ENCODE assay signal across 27 mouse cellular contexts in genomic region chr10:122718951-122719350, GRCm38 (mm10). TPM values are rescaled to one million over a fixed set of nuclear protein-coding genes. Genes with fewer than 3 reads are reported as not detected.
A peak's percentile ranks its signal among the peaks of the same experiment; 100 is the strongest.
DNase-seq lines count a peak whose midpoint lies in the region; ATAC-seq and TF ChIP-seq lines count a peak whose summit lies in the region.
"Had no signal": no experiment of that assay in that cellular context is flagged by ENCODE, and none has a peak within 500 bp of the region (broad histone marks: within the 10 kb centered on the region; RNA-seq: fewer than 3 reads in every experiment).

No protein-coding gene starts in this region.

- H3K4me3 ChIP-seq in embryonic facial prominence, embryonic 13.5 days = no peak overlapping the region
- no peak overlapping the region for H3K4me3 ChIP-seq in embryonic facial prominence, embryonic 10.5 days
- no peak overlapping the region for H3K4me3 ChIP-seq in kidney, embryonic 15.5 days (replicated peaks)
- no peak overlapping the region for H3K4me3 ChIP-seq in kidney, adult 2 months (ENCODE audit: insufficient read depth, low read depth, low read length)
- H3K4me3 ChIP-seq in left cerebral cortex, adult 2 months = no peak overlapping the region
- no peak overlapping the region for H3K4me3 ChIP-seq in cortical plate, adult 2 months (ENCODE audit: insufficient read depth, low read length)
- H3K4me3 ChIP-seq: embryonic facial prominence, embryonic 12.5 days; erythroblast, embryonic 14.5 days; forebrain, embryonic 13.5 days; heart, embryonic 12.5 days; heart, embryonic 15.5 days; hindbrain, embryonic 10.5 days; hindbrain, embryonic 13.5 days had no signal

- no peak for TF ChIP-seq CTCF in kidney, adult 2 months (conservative IDR thresholded peaks at IDR 0.05; ENCODE audit: insufficient read depth, insufficient read length, low read depth, low read length)
- TF ChIP-seq CTCF in left cerebral cortex, adult 2 months (IDR thresholded peaks at IDR 0.05) = no peak
- TF ChIP-seq CTCF in cortical plate, adult 2 months (IDR thresholded peaks at IDR 0.05; ENCODE audit: extremely low read depth, insufficient read depth, low read length) = no peak

- H3K9ac ChIP-seq in embryonic facial prominence, embryonic 13.5 days = no peak overlapping the region
- no peak overlapping the region for H3K9ac ChIP-seq in kidney, embryonic 15.5 days
- H3K9ac ChIP-seq: embryonic facial prominence, embryonic 12.5 days; forebrain, embryonic 13.5 days; forebrain, postnatal 0 days; heart, embryonic 12.5 days; heart, embryonic 15.5 days; hindbrain, embryonic 13.5 days had no signal

- no peak overlapping the region for H3K4me2 ChIP-seq in embryonic facial prominence, embryonic 13.5 days
- no peak overlapping the region for H3K4me2 ChIP-seq in kidney, embryonic 15.5 days
- H3K4me2 ChIP-seq: embryonic facial prominence, embryonic 12.5 days; forebrain, embryonic 13.5 days; heart, embryonic 12.5 days; heart, embryonic 15.5 days; hindbrain, embryonic 13.5 days had no signal

- intact Hi-C loops in left cerebral cortex, adult 2 months (cut with DNase I) = loop anchor here (2.0 to 5.0 kb wide), 2 partner anchors 152 to 272 kb away; no protein-coding TSS in a partner anchor
- intact Hi-C loops in left cerebral cortex, postnatal 25 days (cut with DNase I) = loop anchor here (2.0 to 10.0 kb wide), 3 partner anchors 38 to 266 kb away; no protein-coding TSS in a partner anchor

- H3K27ac ChIP-seq in embryonic facial prominence, embryonic 13.5 days = no peak overlapping the region
- H3K27ac ChIP-seq in embryonic facial prominence, embryonic 10.5 days (replicated peaks) = no peak overlapping the region
- H3K27ac ChIP-seq in kidney, embryonic 15.5 days = no peak overlapping the region
- no peak overlapping the region for H3K27ac ChIP-seq in kidney, adult 2 months (ENCODE audit: insufficient read depth, low read depth, low read length)
- H3K27ac ChIP-seq in left cerebral cortex, adult 2 months = peak overlapping the region; percentile 79
- peak overlapping the region; percentile 82; the same call in 1 of the 2 replicates for H3K27ac ChIP-seq in cortical plate, adult 2 months (ENCODE audit: insufficient read depth, low read length)
- H3K27ac ChIP-seq: embryonic facial prominence, embryonic 12.5 days; forebrain, embryonic 13.5 days; heart, embryonic 15.5 days; hindbrain, embryonic 10.5 days; hindbrain, embryonic 13.5 days had no signal

- no peaks in the 10 kb centered on the region; the same call in 1 of the 2 replicates for H3K4me1 ChIP-seq in embryonic facial prominence, embryonic 13.5 days
- peaks cover 19% of the 10 kb centered on the region for H3K4me1 ChIP-seq in embryonic facial prominence, embryonic 10.5 days
- H3K4me1 ChIP-seq in kidney, embryonic 15.5 days = peaks cover 32% of the 10 kb centered on the region
- 0 out of 2 replicates have a peak, but pooled peaks cover 3% of the 10 kb centered on the region for H3K4me1 ChIP-seq in kidney, adult 2 months (ENCODE audit: control insufficient read depth, insufficient read depth, low read length)
- peaks cover 19% of the 10 kb centered on the region for H3K4me1 ChIP-seq in cortical plate, adult 2 months (ENCODE audit: control insufficient read depth, insufficient read depth, low read length)

- 64% methylated on average over 6 of the region's 7 CpGs for WGBS in embryonic facial prominence, embryonic 13.5 days
- WGBS in embryonic facial prominence, embryonic 10.5 days = 61% methylated on average over 7 of the region's 7 CpGs
- 75% methylated on average over 7 of the region's 7 CpGs for WGBS in kidney, embryonic 15.5 days
- 72% methylated on average over 7 of the region's 7 CpGs for WGBS in kidney, adult 2 months

- no peaks in the 10 kb centered on the region for H3K9me3 ChIP-seq in embryonic facial prominence, embryonic 13.5 days
- no peaks in the 10 kb centered on the region for H3K9me3 ChIP-seq in embryonic facial prominence, embryonic 10.5 days
- no peaks in the 10 kb centered on the region for H3K9me3 ChIP-seq in kidney, embryonic 15.5 days (replicated peaks)
- H3K9me3 ChIP-seq: embryonic facial prominence, embryonic 12.5 days; forebrain, embryonic 13.5 days; heart, embryonic 12.5 days; heart, embryonic 15.5 days; hindbrain, embryonic 10.5 days; hindbrain, embryonic 13.5 days had no signal

- no peaks in the 10 kb centered on the region for H3K36me3 ChIP-seq in embryonic facial prominence, embryonic 13.5 days
- no peaks in the 10 kb centered on the region for H3K36me3 ChIP-seq in embryonic facial prominence, embryonic 10.5 days (replicated peaks)
- no peaks in the 10 kb centered on the region for H3K36me3 ChIP-seq in kidney, embryonic 15.5 days
- no peaks in the 10 kb centered on the region for H3K36me3 ChIP-seq in kidney, adult 2 months (ENCODE audit: control insufficient read depth, insufficient read depth, low read length)
- H3K36me3 ChIP-seq: embryonic facial prominence, embryonic 12.5 days; heart, embryonic 12.5 days; heart, embryonic 15.5 days; hindbrain, embryonic 10.5 days; hindbrain, embryonic 13.5 days had no signal

- DNase-seq in embryonic facial prominence, embryonic 10.5 days (ENCODE audit: low spot score) = no peak
- DNase-seq in kidney, adult 2 months = no peak
- no peak for DNase-seq in left cerebral cortex, adult 2 months (ENCODE audit: extremely low spot score in 1 of 2, low spot score in 2 of 2)
- DNase-seq in left cerebral cortex, postnatal 25 days (ENCODE audit: low spot score in 2 of 2) = no peak
- no peak for DNase-seq in frontal cortex, postnatal 25 days (ENCODE audit: low spot score in 2 of 2)
- DNase-seq: adrenal gland, adult 8-10 months; adrenal gland, postnatal 25 days; cerebellum, adult 11-12 months; cerebellum, adult 8-10 months; cerebellum, postnatal 10 days; cerebellum, postnatal 36 days; forebrain, postnatal 0 days; gastrocnemius, postnatal 25 days; heart, adult 18-20 months; heart, postnatal 10 days; heart, postnatal 36 days had no signal

- H3K27me3 ChIP-seq in embryonic facial prominence, embryonic 13.5 days = no peaks in the 10 kb centered on the region
- no peaks in the 10 kb centered on the region for H3K27me3 ChIP-seq in embryonic facial prominence, embryonic 10.5 days (replicated peaks; ENCODE audit: low read depth, poor library complexity, severe bottlenecking)
- no peaks in the 10 kb centered on the region for H3K27me3 ChIP-seq in kidney, embryonic 15.5 days
- H3K27me3 ChIP-seq in kidney, adult 2 months (replicated peaks; ENCODE audit: control insufficient read depth, insufficient read depth, low read length) = no peaks in the 10 kb centered on the region
- H3K27me3 ChIP-seq: embryonic facial prominence, embryonic 12.5 days; heart, embryonic 12.5 days; heart, embryonic 15.5 days; hindbrain, embryonic 13.5 days had no signal

- 0 out of 2 replicates have a peak, but pooled peaks have one; percentile 10 for ATAC-seq in embryonic facial prominence, embryonic 13.5 days (ENCODE audit: insufficient number of reproducible peaks, insufficient read depth, low FRiP score, low TSS enrichment, low read depth)
- peak; percentile 31; the same call in 1 of the 2 replicates for ATAC-seq in kidney, embryonic 15.5 days (replicated peaks; ENCODE audit: low FRiP score)
- ATAC-seq: activated CD4-positive, CD25-positive, alpha-beta regulatory T cell, adult 4 months; forebrain, embryonic 13.5 days; forebrain, postnatal 0 days had no signal

- no peak for TF ChIP-seq POLR2A in kidney, adult 2 months (IDR thresholded peaks at IDR 0.05; ENCODE audit: low read depth, low read length)
- no peak for TF ChIP-seq POLR2A in cortical plate, adult 2 months (IDR thresholded peaks at IDR 0.05; ENCODE audit: extremely low read depth, insufficient read depth, low read length)

RNA-seq across cellular contexts. Expression of gene Ppm1h, which starts 40.4 kb away (rescaled TPM):
- 4.0 and 4.7 TPM in 2 replicates for polyA plus RNA-seq in embryonic facial prominence, embryonic 13.5 days (2015; fragmentation: Nextera tagmentation; extraction: Ambion mirVana)
- polyA plus RNA-seq in embryonic facial prominence, embryonic 10.5 days (2016; fragmentation: Nextera tagmentation; extraction: Ambion mirVana) = 3.4 and 3.9 TPM in 2 replicates
- 20.2 and 22.1 TPM in 2 replicates for polyA plus RNA-seq in kidney, embryonic 15.5 days (2015; fragmentation: Nextera tagmentation; extraction: Ambion mirVana)
- polyA plus RNA-seq in kidney, adult 2 months (2012; rRNA removed) = 27.1 and 29.2 TPM in 2 replicates
- total RNA-seq in left cerebral cortex, adult 2 months (2021) = 100 to 1,000 TPM in 1 of 2 experiments, 10 to 100 TPM in 1; 97.9 to 105 TPM
- total RNA-seq in left cerebral cortex, postnatal 25 days (2021) = 100 to 1,000 TPM in 1 of 2 experiments, 10 to 100 TPM in 1; 93.9 to 111 TPM
- polyA plus RNA-seq in cortical plate, adult 2 months (2012; rRNA removed) = 34.2 and 38.3 TPM in 2 replicates
- polyA plus RNA-seq: erythroblast, embryonic 14.5 days had no signal

Comparison
In these comparisons a context has a peak if more than half of its experiments do, and no peak if none do; other contexts are left out.
1. H3K27ac ChIP-seq: peak in left cerebral cortex, adult 2 months (single experiment) and cortical plate, adult 2 months (single experiment); none in embryonic facial prominence, embryonic 13.5 days (single experiment), embryonic facial prominence, embryonic 10.5 days (single experiment), kidney, embryonic 15.5 days (single experiment) and kidney, adult 2 months (single experiment).